Mouse (Mus musculus) midbrain, postnatal 0 days (tissue): Measurements from ENCODE around the gene Tfr2. TPM values are rescaled to one million over a fixed set of nuclear protein-coding genes. Genes with fewer than 3 reads are reported as not detected.
A peak's percentile ranks its signal among the peaks of the same experiment; 100 is the strongest.

Experiments
- ATAC-seq: fragments of 200-750 bp; cut with Nextera tagmentation; 2 replicates; pipeline ENCODE4 v1.8.0; 2017; ENCODE audit warnings: moderate number of reproducible peaks, mild to moderate bottlenecking, moderate TSS enrichment, moderate library complexity; ENCODE audit not compliant: low FRiP score
- DNase-seq: peaks from one replicate; pipeline ENCODE4 v3.0.0-alpha.2; 2015; ENCODE audit warnings: low spot score
- H3K27ac ChIP-seq: fragments of 300-500 bp; sonication (generic); 2 replicates; pipeline ENCODE4 v1.5.1; 2014; ENCODE audit warnings: low read depth, mild to moderate bottlenecking, low read length, mixed read lengths
- H3K27me3 ChIP-seq: fragments of 300-500 bp; sonication (generic); 2 replicates; pipeline ENCODE4 v1.6.1; 2014; ENCODE audit warnings: low read length, control low read depth, mixed read lengths; ENCODE audit not compliant: insufficient read depth
- H3K36me3 ChIP-seq: fragments of 300-500 bp; sonication (generic); 2 replicates; pipeline ENCODE4 v1.6.1; 2014; ENCODE audit warnings: low read length, control low read depth, mixed read lengths; ENCODE audit not compliant: insufficient read depth
- H3K4me1 ChIP-seq: fragments of 300-500 bp; sonication (generic); 2 replicates; pipeline ENCODE4 v1.6.1; 2014; ENCODE audit warnings: mild to moderate bottlenecking, control low read depth, antibody characterized with exemption, low read length, mixed read lengths; ENCODE audit not compliant: insufficient read depth
- H3K4me2 ChIP-seq: fragments of 300-500 bp; sonication (generic); 2 replicates; pipeline ENCODE4 v1.6.1; 2014; ENCODE audit warnings: low read depth, mild to moderate bottlenecking, low read length, mixed read lengths; ENCODE audit not compliant: poor library complexity, severe bottlenecking
- H3K4me3 ChIP-seq: fragments of 300-500 bp; sonication (generic); 2 replicates; pipeline ENCODE4 v1.5.1; 2014; ENCODE audit warnings: low read depth, mild to moderate bottlenecking, low read length, moderate library complexity
- H3K9ac ChIP-seq: fragments of 300-500 bp; sonication (generic); replicated peaks from 2 replicates; pipeline ENCODE4 v1.6.1; 2014; ENCODE audit warnings: mild to moderate bottlenecking, low read length, moderate library complexity, mixed read lengths; ENCODE audit not compliant: poor library complexity, severe bottlenecking
- H3K9me3 ChIP-seq: fragments of 300-500 bp; sonication (generic); 2 replicates; pipeline ENCODE4 v1.6.1; 2016; ENCODE audit warnings: low read length, control low read depth
- CTCF ChIP-seq: IDR thresholded peaks from 2 replicates; pipeline ENCODE4 v1.5.1; 2016; ENCODE audit warnings: antibody characterized with exemption, mild to moderate bottlenecking
- WGBS: fragments of 180-500 bp; shearing (Covaris S2); extraction: QIAGEN DNeasy Blood & Tissue Kit; methylation state at CpG from one replicate; pipeline ENCODE4 v1.1.7; 2014; 5-methylcytosine and 5-hydroxymethylcytosine counted together
- polyA plus RNA-seq: library from polyadenylated mRNA; unstranded; fragments of >200 nt; fragmentation: Nextera tagmentation; extraction: Ambion mirVana; gene quantifications from 2 replicates; pipeline ENCODE4 v1.2.1, GENCODE M21; 2015
- total RNA-seq: library from RNA; depleted of rRNA; stranded (reverse); fragments of >200 nt; gene quantifications from 2 replicates; pipeline ENCODE4 v1.2.3, GENCODE M21; 2014

The Tfr2 gene
- total and polyA plus RNA-seq, 2 experiments from 2014 or later, result 21.7 to 29.6 TPM

DNA sequence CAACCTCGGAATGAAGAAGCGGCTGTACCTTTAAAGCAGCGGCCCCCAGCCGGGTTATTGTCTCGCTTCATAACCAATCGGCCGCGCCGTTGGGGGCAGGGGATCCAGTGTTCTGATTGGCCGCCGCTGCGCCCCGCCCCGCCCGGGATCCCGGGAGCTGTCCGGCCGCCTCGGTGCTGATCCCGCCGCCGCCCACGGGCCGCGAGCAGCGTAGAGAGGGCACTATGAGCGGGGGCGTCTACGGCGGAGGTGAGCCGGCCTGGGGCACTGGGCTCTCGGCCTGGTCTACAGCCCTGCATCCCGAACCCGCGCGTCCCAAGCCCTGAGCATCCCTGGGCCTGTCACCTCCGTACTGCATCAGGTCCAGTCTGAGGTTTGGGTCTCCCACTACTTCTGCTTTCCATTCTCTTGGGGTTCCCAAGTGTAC, 16.2 kb upstream of the Tfr2 start, which contains the start of gene Actl6b:
TSS of gene Actl6b (plus strand) at position 107 of the 427 bp plus-strand sequence.
- Histone ChIP-seq H3K4me3 (peak within 1 kb of the TSS; percentile 63), H3K27ac (peak within 1 kb of the TSS; percentile 76), H3K4me2 (peak within 1 kb of the TSS; percentile 75), H3K4me1 (peaks cover 10% of the 10 kb centered on the region), H3K27me3 (no peaks in the 10 kb centered on the region), H3K9ac (peak within 1 kb of the TSS; percentile 84), H3K36me3 (no peaks in the 10 kb centered on the region), H3K9me3 (no peaks in the 10 kb centered on the region)
- TF ChIP-seq CTCF, result no peak
- 1% methylated on average over 37 of the region's 37 CpGs for WGBS
- ATAC-seq, result peak; percentile 93
- DNase-seq, result peak; percentile 97

DNA sequence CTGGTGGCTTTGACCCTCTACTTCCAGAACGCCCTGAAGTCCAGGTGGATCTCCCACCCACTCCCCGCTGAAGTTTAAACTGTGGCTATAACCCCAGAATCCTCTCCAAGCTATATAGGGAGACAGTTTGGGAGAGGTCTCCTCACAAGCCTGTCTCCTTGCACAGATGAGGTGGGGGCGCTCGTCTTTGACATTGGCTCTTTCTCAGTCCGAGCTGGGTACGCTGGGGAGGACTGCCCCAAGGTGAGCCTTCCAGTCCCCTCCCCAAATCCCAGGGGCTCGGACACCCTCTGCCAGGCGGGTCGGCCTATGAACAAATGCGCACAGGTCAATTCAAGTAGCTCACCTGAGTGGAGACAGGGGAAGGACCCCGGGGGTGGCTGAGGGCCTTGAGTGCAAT, 15.7 kb upstream of the Tfr2 start:
- Histone ChIP-seq H3K4me1 (peaks cover 10% of the 10 kb centered on the region), H3K9me3 (no peaks in the 10 kb centered on the region), H3K4me3 (peak overlapping the region; percentile 63), H3K4me2 (peak overlapping the region; percentile 75), H3K27me3 (no peaks in the 10 kb centered on the region), H3K36me3 (no peaks in the 10 kb centered on the region), H3K9ac (peak overlapping the region; percentile 84), H3K27ac (peak overlapping the region; percentile 76)
- no peak for TF ChIP-seq CTCF
- ATAC-seq (peak; percentile 55; the same call in 1 of the 2 replicates), DNase-seq (no peak)
- WGBS, result 44% methylated on average over 11 of the region's 11 CpGs

DNA sequence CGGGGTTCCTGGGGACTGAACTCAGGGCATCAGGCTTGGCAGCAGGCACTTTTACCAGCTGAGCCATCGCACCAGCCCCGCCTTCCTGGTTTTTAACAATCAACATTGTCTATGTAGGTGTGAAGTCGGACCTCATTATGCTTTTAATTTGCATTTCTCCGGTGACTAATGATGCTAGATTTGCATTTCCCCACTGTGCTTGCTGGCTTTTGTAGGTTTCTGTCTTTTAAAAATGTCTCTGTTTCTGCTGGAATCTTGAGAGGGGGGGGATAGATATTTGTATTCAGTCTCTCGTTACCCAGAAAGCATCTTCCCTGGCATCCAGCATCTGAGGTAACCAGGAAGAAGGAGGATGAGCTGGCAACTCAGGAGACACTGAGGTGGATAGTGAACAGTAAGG, 8.1 kb upstream of the Tfr2 start:
- TF ChIP-seq CTCF, result no peak
- H3K36me3 ChIP-seq, result peaks cover 21% of the 10 kb centered on the region
- H3K27ac ChIP-seq, result no peak overlapping the region
- no peak for DNase-seq
- no peaks in the 10 kb centered on the region for H3K9me3 ChIP-seq
- no peaks in the 10 kb centered on the region for H3K27me3 ChIP-seq
- H3K4me1 ChIP-seq, result no peaks in the 10 kb centered on the region
- H3K4me3 ChIP-seq, result no peak overlapping the region
- no peak overlapping the region for H3K4me2 ChIP-seq
- no peak for ATAC-seq
- WGBS, result 61% methylated on average over 6 of the region's 6 CpGs
- no peak overlapping the region for H3K9ac ChIP-seq

DNA sequence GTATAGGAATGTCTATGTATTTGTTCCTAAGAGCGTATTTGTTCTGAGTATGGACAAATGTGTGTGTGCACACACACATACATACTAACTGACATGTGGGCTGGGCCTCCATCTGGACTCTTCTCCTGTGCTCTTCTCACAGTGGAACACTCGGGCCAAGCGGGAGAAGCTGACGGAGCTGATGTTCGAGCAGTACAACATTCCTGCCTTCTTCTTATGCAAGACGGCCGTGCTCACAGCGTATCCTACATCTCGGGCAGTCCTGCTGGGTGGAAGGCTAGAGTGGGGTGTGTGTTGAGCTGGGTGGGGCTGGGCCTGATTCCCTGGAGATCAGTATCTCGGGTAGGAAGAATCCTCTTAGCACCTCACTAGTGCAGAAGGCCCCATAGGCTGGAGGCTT, 6.7 kb upstream of the Tfr2 start:
- H3K4me2 ChIP-seq, result no peak overlapping the region
- no peaks in the 10 kb centered on the region for H3K9me3 ChIP-seq
- H3K27ac ChIP-seq, result no peak overlapping the region
- no peak for ATAC-seq
- H3K36me3 ChIP-seq, result peaks cover 31% of the 10 kb centered on the region
- no peaks in the 10 kb centered on the region for H3K27me3 ChIP-seq
- WGBS, result 78% methylated on average over 10 of the region's 10 CpGs
- no peak for DNase-seq
- H3K4me1 ChIP-seq, result no peaks in the 10 kb centered on the region
- no peak overlapping the region for H3K4me3 ChIP-seq
- H3K9ac ChIP-seq, result no peak overlapping the region
- no peak for TF ChIP-seq CTCF

DNA sequence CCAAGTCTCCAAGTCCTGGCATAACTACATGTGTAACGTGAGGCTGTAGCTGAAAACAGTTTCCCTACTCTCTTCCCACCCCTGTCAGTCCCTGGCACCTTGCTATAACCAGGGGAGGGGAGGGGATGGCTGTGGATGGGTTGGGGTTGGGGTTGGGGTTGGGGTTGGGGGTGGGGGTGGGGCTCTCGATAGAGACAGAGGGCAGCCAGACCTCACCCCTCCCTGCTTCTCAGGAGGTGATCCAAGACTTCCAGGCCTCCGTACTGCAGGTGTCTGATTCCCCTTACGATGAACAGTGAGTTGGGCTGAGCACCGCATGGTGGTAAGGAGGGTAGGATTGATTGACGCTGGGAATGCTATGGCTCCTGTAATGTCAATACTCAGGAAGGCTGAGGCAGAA, 3.9 kb upstream of the Tfr2 start:
- H3K4me1 ChIP-seq, result no peaks in the 10 kb centered on the region
- no peak overlapping the region for H3K4me2 ChIP-seq
- peaks cover 31% of the 10 kb centered on the region for H3K36me3 ChIP-seq
- no peak overlapping the region for H3K27ac ChIP-seq
- DNase-seq (no peak), ATAC-seq (no peak)
- H3K9me3 ChIP-seq, result no peaks in the 10 kb centered on the region
- no peak overlapping the region for H3K4me3 ChIP-seq
- H3K27me3 ChIP-seq, result no peaks in the 10 kb centered on the region
- TF ChIP-seq CTCF, result no peak
- 57% methylated on average over 6 of the region's 6 CpGs for WGBS
- no peak overlapping the region for H3K9ac ChIP-seq

DNA sequence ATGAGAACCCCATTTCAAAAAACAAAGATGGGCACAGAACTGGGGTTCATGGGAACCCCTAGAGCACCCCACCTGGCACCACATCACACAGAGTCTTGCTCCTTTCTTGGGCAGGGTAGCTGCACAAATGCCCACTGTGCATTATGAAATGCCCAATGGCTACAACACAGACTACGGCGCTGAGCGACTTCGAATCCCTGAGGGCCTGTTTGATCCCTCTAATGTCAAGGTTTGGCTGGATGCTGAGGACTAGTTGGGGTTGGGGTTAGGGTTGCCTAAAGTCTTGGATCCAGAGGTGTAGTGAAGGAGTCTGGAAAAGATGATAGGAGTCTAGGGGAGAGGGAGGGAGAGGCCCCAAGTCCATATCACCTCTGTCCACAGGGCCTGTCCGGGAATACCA, 3.2 kb upstream of the Tfr2 start:
- Histone ChIP-seq H3K27me3 (no peaks in the 10 kb centered on the region), H3K9ac (no peak overlapping the region), H3K36me3 (peaks cover 31% of the 10 kb centered on the region), H3K4me1 (no peaks in the 10 kb centered on the region), H3K4me3 (no peak overlapping the region), H3K9me3 (no peaks in the 10 kb centered on the region), H3K27ac (no peak overlapping the region), H3K4me2 (no peak overlapping the region)
- no peak for TF ChIP-seq CTCF
- ATAC-seq (no peak), DNase-seq (no peak)
- WGBS, result 96% methylated on average over 5 of the region's 5 CpGs
